Mouse (Mus musculus): ENCODE measurements around the gene Ripor1. TPM values are rescaled to one million over a fixed set of nuclear protein-coding genes. Genes with fewer than 3 reads are reported as not detected.

Ripor1 gene
- total RNA-seq, 2 experiments from 2014 or later: 70.0 to 70.6 TPM

GRCm38 (mm10) chr8:105605491-105606188, 585 bp downstream of the Ripor1 start:
- DNase-seq: no peak

DNA sequence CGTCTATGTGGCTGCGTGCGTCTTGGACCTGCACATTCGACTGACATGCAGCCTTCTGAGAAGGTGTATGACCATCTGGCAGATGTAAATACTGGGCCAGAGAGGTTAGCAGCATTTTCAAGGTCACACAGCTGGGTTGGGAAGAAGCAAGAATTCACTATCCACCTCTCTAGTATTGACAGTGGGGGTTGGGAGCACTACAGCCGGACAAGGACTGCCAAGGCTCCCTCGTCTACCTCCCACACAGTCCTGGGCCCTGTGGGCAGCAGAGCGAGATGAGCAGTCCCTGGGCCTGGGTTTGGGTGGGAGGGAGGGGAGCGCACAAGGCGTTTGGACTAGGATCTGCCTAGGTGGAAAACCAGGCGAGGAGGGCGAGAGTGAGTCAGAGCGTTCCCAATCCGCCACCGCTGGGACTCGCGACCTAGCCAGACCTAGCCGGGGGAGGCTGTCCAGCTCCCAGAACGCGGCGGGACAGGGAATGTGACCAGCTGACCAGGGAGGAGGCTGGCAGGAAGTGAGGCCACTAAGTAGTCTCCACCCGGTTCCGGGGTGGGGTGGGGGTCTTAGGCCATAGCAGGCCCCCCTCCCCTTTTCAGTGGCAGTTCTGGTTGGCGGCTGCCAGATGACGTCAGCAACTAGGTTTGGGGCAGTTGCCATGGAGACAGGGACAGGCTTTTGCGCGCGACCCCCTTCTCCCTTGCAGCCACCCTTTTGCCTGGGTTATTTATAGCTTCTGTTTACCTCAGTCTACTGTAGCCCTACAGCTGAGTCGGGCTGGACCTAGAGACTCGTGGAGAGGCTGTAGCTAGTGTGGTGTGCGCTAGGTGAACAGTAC, 1.4 kb downstream of the Ripor1 start:
- intact Hi-C loops (cut with DNase I): loop anchor here (5.0 kb wide), 1 partner anchor 39 kb away; the partner anchor contains the start of gene Atp6v0d1
- peak; percentile 91 for DNase-seq

More at GRCm38 (mm10) chr8:105605491-105606188, 585 bp downstream of the Ripor1 start:
- intact Hi-C loops (cut with DNase I): loop anchor here (5.0 kb wide), 1 partner anchor 38 kb away; the partner anchor contains the start of gene Atp6v0d1

- intact Hi-C loops (cut with DNase I): loop anchor here (5.0 kb wide), 1 partner anchor 40 kb away; the partner anchor contains the start of gene Atp6v0d1
- DNase-seq: no peak
Observed at GRCm38 (mm10) chr8:105607062-105607461, 2.0 kb downstream of the Ripor1 start.

DNA sequence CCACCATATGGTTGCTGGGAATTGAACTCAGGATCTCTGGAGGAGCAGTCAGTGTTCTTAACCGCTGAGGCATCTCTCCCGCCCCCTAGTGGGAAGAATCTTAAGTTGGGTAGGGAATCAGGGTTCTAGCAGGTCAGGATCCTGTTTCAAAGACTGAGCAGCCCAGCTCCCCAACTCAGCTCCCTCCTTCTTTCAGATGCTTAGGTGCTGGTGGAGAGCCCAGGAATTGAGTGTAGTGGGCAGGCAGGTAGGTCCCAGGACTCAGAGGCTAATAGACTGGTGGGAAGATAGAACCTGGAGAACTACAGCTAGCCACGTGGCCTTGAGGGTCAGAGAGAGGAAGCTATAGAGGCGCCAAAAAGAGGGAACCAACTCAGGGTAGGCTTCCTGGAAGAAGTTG, 2.6 kb downstream of the Ripor1 start:
- no peak for DNase-seq
- intact Hi-C loops (cut with DNase I): loop anchor here (5.0 kb wide), 1 partner anchor 40 kb away; the partner anchor contains the start of gene Atp6v0d1

- DNase-seq: no peak
- intact Hi-C loops (cut with DNase I): loop anchor here (5.0 kb wide), 1 partner anchor 42 kb away; the partner anchor contains the start of gene Atp6v0d1
Observed at GRCm38 (mm10) chr8:105609355-105609754, 4.3 kb downstream of the Ripor1 start.

- DNase-seq: no peak
- intact Hi-C loops (cut with DNase I): loop anchor here (5.0 kb wide), 1 partner anchor 42 kb away; the partner anchor contains the start of gene Atp6v0d1
Observed at GRCm38 (mm10) chr8:105609771-105610170, 4.7 kb downstream of the Ripor1 start.

DNA sequence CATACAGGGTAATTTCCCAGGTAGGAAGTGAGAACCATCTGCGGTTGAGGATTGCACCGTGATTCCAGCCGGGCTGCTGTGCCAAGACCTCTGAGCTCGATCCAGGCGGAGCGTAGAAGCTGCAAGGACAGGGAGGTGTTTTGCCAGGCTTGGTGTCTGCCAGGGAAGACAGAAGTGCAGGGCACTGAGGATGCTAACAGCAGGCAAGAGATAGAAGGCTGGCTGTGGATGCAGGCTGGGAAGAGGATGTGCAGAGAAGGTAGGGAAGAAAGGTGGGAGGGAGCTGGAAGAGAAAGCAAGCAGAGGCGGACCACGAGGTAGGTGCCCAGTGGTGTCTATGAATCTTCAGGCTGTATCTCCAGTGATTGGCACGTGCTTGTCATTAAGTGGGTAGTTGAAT, 6.8 kb downstream of the Ripor1 start:
- no peak for DNase-seq
- intact Hi-C loops (cut with DNase I): no loop called here

GRCm38 (mm10) chr8:105613037-105613436, 8.0 kb downstream of the Ripor1 start:
- intact Hi-C loops (cut with DNase I): no loop called here
- no peak for DNase-seq

- intact Hi-C loops (cut with DNase I): no loop called here
- no peak for DNase-seq
Observed at GRCm38 (mm10) chr8:105613830-105614511, 8.9 kb downstream of the Ripor1 start.

- intact Hi-C loops (cut with DNase I): no loop called here
- DNase-seq: no peak
Observed at GRCm38 (mm10) chr8:105615942-105616341, 10.9 kb downstream of the Ripor1 start.

- intact Hi-C loops (cut with DNase I): no loop called here
- DNase-seq: no peak
Observed at GRCm38 (mm10) chr8:105617451-105618278, 12.6 kb downstream of the Ripor1 start.

GRCm38 (mm10) chr8:105618279-105618634, 13.2 kb downstream of the Ripor1 start:
- intact Hi-C loops (cut with DNase I): no loop called here
- no peak for DNase-seq

DNA sequence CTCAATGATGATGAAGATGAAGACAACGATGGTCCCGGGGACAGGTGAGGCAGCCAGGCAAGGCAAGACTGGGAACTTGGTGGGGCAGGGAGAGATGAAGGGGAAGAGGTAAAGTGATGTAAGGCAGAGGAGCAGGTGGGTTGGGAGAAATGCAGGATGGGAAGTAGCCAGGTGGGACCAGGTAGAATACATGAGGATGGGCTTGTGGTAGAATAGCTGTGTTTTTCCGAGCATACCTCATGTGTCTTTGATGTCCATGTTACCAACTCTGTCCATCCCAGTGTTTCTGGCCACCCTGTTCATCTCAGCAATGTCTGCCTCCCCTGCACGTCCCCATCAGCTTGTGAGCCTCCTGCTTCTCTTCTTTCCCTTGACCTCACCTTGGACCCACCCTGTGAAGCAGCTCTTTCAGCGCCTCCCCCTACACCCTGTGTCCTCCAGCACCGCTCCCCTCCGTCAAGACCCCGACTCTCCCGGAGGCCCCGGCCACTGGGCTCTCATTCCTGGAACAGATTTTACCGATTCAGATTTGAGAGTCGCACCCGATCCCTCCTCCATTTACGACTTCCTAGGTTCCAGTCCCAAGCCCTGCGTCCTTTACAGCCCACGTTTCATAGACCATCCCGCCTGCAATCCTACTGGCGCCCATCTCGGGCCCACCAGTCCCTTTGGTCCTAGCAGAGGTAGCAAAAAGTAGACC, 14.0 kb downstream of the Ripor1 start:
- intact Hi-C loops (cut with DNase I): no loop called here

DNA sequence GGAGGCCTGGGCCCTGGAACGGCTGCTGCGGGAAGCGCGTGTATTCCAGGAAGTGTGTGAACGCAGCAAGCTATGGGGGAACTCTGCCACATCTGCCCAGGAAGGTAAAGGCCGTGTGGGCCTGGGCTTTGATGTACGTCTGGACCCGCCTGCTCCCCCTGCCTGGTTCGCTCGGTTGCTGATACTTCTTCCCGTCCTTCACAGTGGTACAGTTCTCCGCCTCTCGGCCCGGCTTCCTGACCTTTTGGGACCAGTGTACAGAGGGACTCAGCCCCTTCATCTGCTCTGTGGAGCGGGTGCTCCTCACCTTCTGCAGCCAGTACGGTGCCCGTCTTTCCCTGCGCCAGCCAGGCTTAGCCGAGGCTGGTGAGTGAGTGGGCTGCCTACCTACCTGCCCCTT, 15.2 kb downstream of the Ripor1 start:
- DNase-seq: no peak
- intact Hi-C loops (cut with DNase I): no loop called here

More for the DNA sequence above, 14.0 kb downstream of the Ripor1 start:
- no peak for DNase-seq

- intact Hi-C loops (cut with DNase I): no loop called here
- no peak for DNase-seq
Observed at GRCm38 (mm10) chr8:105620946-105621720, 16.1 kb downstream of the Ripor1 start.

DNA sequence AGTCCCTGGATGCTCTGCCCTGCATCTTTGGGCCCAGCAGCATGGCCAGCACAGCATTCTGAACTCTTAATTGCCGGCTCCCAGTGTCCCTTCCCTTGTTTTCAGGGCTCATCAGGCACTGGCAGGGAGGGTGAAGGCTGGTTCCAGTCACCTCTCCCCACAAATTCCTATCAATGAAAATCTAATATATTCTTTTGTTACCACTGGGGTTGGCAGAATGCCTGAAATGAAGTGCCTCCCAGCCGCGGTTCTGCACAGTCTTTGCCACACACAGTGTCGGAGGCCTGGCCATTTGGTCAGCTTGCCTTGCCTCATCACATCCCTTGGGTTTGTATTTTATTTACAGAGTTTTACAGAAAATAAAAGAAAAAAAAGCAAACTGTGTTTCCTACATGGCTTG, 16.8 kb downstream of the Ripor1 start:
- no peak for DNase-seq
- intact Hi-C loops (cut with DNase I): no loop called here

- peak; percentile 96 for DNase-seq
- intact Hi-C loops (cut with DNase I): no loop called here
Observed at GRCm38 (mm10) chr8:105622421-105622920, 17.4 kb downstream of the Ripor1 start.

GRCm38 (mm10) chr8:105623118-105623517, 18.1 kb downstream of the Ripor1 start:
- DNase-seq: no peak
- intact Hi-C loops (cut with DNase I): no loop called here

All from left cerebral cortex, postnatal 4 days (tissue).